23 mouse cellular contexts compared by ENCODE assay signal in genomic region chr11:98260706-98261479, GRCm38 (mm10). TPM values are rescaled to one million over a fixed set of nuclear protein-coding genes. Genes with fewer than 3 reads are reported as not detected.
DNase-seq lines count a peak whose midpoint lies in the region; ATAC-seq and TF ChIP-seq lines count a peak whose summit lies in the region.
"Had no signal": no experiment of that assay in that cellular context is flagged by ENCODE, and none has a peak within 500 bp of the region (broad histone marks: within the 10 kb centered on the region; RNA-seq: fewer than 3 reads in every experiment).

No protein-coding gene starts in this region.

- H3K27me3 ChIP-seq in forebrain, embryonic 14.5 days (replicated peaks; ENCODE audit: control insufficient read depth, insufficient read depth, low read length) = no peaks in the 10 kb centered on the region
- no peaks in the 10 kb centered on the region for H3K27me3 ChIP-seq in forebrain, embryonic 12.5 days
- no peaks in the 10 kb centered on the region for H3K27me3 ChIP-seq in hindbrain, embryonic 12.5 days
- no peaks in the 10 kb centered on the region for H3K27me3 ChIP-seq in hindbrain, embryonic 10.5 days (ENCODE audit: insufficient read depth, poor library complexity, severe bottlenecking)
- H3K27me3 ChIP-seq in limb, embryonic 12.5 days = no peaks in the 10 kb centered on the region
- no peaks in the 10 kb centered on the region for H3K27me3 ChIP-seq in limb, embryonic 10.5 days (ENCODE audit: low read depth, poor library complexity, severe bottlenecking)
- H3K27me3 ChIP-seq: intestine, embryonic 15.5 days; liver, embryonic 15.5 days; lung, embryonic 15.5 days; megakaryocyte, embryonic 14.5 days; stomach, embryonic 15.5 days had no signal

- H3K9me3 ChIP-seq in forebrain, embryonic 14.5 days (replicated peaks; ENCODE audit: control insufficient read depth, low read length) = no peaks in the 10 kb centered on the region
- no peaks in the 10 kb centered on the region for H3K9me3 ChIP-seq in forebrain, embryonic 12.5 days
- H3K9me3 ChIP-seq in hindbrain, embryonic 12.5 days (replicated peaks) = no peaks in the 10 kb centered on the region
- no peaks in the 10 kb centered on the region for H3K9me3 ChIP-seq in hindbrain, embryonic 10.5 days
- no peaks in the 10 kb centered on the region for H3K9me3 ChIP-seq in limb, embryonic 12.5 days
- H3K9me3 ChIP-seq in limb, embryonic 10.5 days (replicated peaks) = no peaks in the 10 kb centered on the region
- H3K9me3 ChIP-seq: embryonic facial prominence, embryonic 10.5 days; intestine, embryonic 15.5 days; liver, embryonic 15.5 days; lung, embryonic 15.5 days; megakaryocyte, embryonic 14.5 days; stomach, embryonic 15.5 days had no signal

- no peak for TF ChIP-seq POLR2A in brain, embryonic 14.5 days (IDR thresholded peaks at IDR 0.05; ENCODE audit: borderline replicate concordance, extremely low read depth, insufficient read depth, insufficient read length, poor library complexity, severe bottlenecking)

- no peak overlapping the region for H3K4me2 ChIP-seq in forebrain, embryonic 14.5 days (ENCODE audit: low read length)
- H3K4me2 ChIP-seq in forebrain, embryonic 12.5 days = no peak overlapping the region
- no peak overlapping the region for H3K4me2 ChIP-seq in hindbrain, embryonic 12.5 days (replicated peaks)
- H3K4me2 ChIP-seq in limb, embryonic 12.5 days = no peak overlapping the region
- H3K4me2 ChIP-seq: heart, embryonic 11.5 days; intestine, embryonic 15.5 days; liver, embryonic 15.5 days; lung, embryonic 15.5 days; stomach, embryonic 15.5 days had no signal

- WGBS in forebrain, embryonic 14.5 days = 39% methylated on average over 8 of the region's 8 CpGs
- 71% methylated on average over 8 of the region's 8 CpGs for WGBS in forebrain, embryonic 12.5 days
- WGBS in hindbrain, embryonic 12.5 days = 68% methylated on average over 8 of the region's 8 CpGs
- 80% methylated on average over 8 of the region's 8 CpGs for WGBS in hindbrain, embryonic 10.5 days
- 58% methylated on average over 8 of the region's 8 CpGs for WGBS in limb, embryonic 12.5 days
- WGBS in limb, embryonic 10.5 days = 81% methylated on average over 8 of the region's 8 CpGs

- H3K27ac ChIP-seq in forebrain, embryonic 14.5 days (ENCODE audit: low read depth, low read length) = peak overlapping the region; percentile 36; the same call in 1 of the 2 replicates
- no peak overlapping the region for H3K27ac ChIP-seq in forebrain, embryonic 12.5 days
- peak overlapping the region; percentile 25; the same call in 1 of the 2 replicates for H3K27ac ChIP-seq in hindbrain, embryonic 12.5 days
- H3K27ac ChIP-seq in hindbrain, embryonic 10.5 days = no peak overlapping the region
- peak overlapping the region; percentile 43 for H3K27ac ChIP-seq in limb, embryonic 12.5 days
- H3K27ac ChIP-seq in limb, embryonic 10.5 days = no peak overlapping the region
- H3K27ac ChIP-seq: embryonic facial prominence, embryonic 10.5 days; intestine, embryonic 15.5 days; liver, embryonic 15.5 days; lung, embryonic 15.5 days; stomach, embryonic 15.5 days had no signal

- H3K36me3 ChIP-seq in forebrain, embryonic 14.5 days (ENCODE audit: control insufficient read depth, insufficient read depth, low read length) = peaks cover 12% of the 10 kb centered on the region; the same call in 1 of the 2 replicates
- H3K36me3 ChIP-seq in forebrain, embryonic 12.5 days (replicated peaks) = peaks cover 4% of the 10 kb centered on the region; the same call in 1 of the 2 replicates
- peaks cover 19% of the 10 kb centered on the region for H3K36me3 ChIP-seq in hindbrain, embryonic 12.5 days
- H3K36me3 ChIP-seq in hindbrain, embryonic 10.5 days = peaks cover 24% of the 10 kb centered on the region
- H3K36me3 ChIP-seq in limb, embryonic 12.5 days = peaks cover 30% of the 10 kb centered on the region
- peaks cover 23% of the 10 kb centered on the region for H3K36me3 ChIP-seq in limb, embryonic 10.5 days

- H3K9ac ChIP-seq in forebrain, embryonic 14.5 days (ENCODE audit: low read length) = peak overlapping the region; percentile 40
- no peak overlapping the region for H3K9ac ChIP-seq in forebrain, embryonic 12.5 days
- H3K9ac ChIP-seq in hindbrain, embryonic 12.5 days = no peak overlapping the region
- no peak overlapping the region for H3K9ac ChIP-seq in limb, embryonic 12.5 days (replicated peaks)
- H3K9ac ChIP-seq: intestine, embryonic 15.5 days; liver, embryonic 15.5 days; lung, embryonic 15.5 days; stomach, embryonic 15.5 days had no signal

- H3K4me3 ChIP-seq in forebrain, embryonic 14.5 days (ENCODE audit: low read depth, low read length) = no peak overlapping the region
- no peak overlapping the region for H3K4me3 ChIP-seq in forebrain, embryonic 12.5 days (replicated peaks)
- H3K4me3 ChIP-seq in hindbrain, embryonic 12.5 days = no peak overlapping the region
- H3K4me3 ChIP-seq in hindbrain, embryonic 10.5 days = no peak overlapping the region
- no peak overlapping the region for H3K4me3 ChIP-seq in limb, embryonic 12.5 days (replicated peaks)
- H3K4me3 ChIP-seq in limb, embryonic 10.5 days = no peak overlapping the region
- H3K4me3 ChIP-seq: embryonic facial prominence, embryonic 10.5 days; intestine, embryonic 15.5 days; liver, embryonic 15.5 days; lung, embryonic 15.5 days; megakaryocyte, embryonic 14.5 days; stomach, embryonic 15.5 days had no signal

- no peak for TF ChIP-seq CTCF in brain, embryonic 14.5 days (IDR thresholded peaks at IDR 0.05; ENCODE audit: borderline replicate concordance, extremely low read depth, insufficient read depth, insufficient read length)

- peaks cover 10% of the 10 kb centered on the region for H3K4me1 ChIP-seq in forebrain, embryonic 14.5 days (ENCODE audit: control insufficient read depth, insufficient read depth, low read length)
- no peaks in the 10 kb centered on the region; the same call in 1 of the 2 replicates for H3K4me1 ChIP-seq in forebrain, embryonic 12.5 days
- 0 out of 2 replicates have a peak, but pooled peaks cover 4% of the 10 kb centered on the region for H3K4me1 ChIP-seq in hindbrain, embryonic 12.5 days
- H3K4me1 ChIP-seq in hindbrain, embryonic 10.5 days (replicated peaks) = no peaks in the 10 kb centered on the region
- H3K4me1 ChIP-seq in limb, embryonic 12.5 days (replicated peaks) = no peaks in the 10 kb centered on the region
- H3K4me1 ChIP-seq in limb, embryonic 10.5 days = no peaks in the 10 kb centered on the region
- H3K4me1 ChIP-seq: embryonic facial prominence, embryonic 10.5 days; intestine, embryonic 15.5 days; liver, embryonic 15.5 days; lung, embryonic 15.5 days; stomach, embryonic 15.5 days had no signal

- no peak for ATAC-seq in forebrain, embryonic 14.5 days
- ATAC-seq in forebrain, embryonic 12.5 days (ENCODE audit: low FRiP score) = no peak
- ATAC-seq in hindbrain, embryonic 12.5 days (ENCODE audit: low FRiP score) = no peak
- ATAC-seq in limb, embryonic 12.5 days (ENCODE audit: insufficient number of reproducible peaks, insufficient read depth, low FRiP score, low TSS enrichment, low read depth) = no peak
- ATAC-seq: intestine, embryonic 15.5 days had no signal

- DNase-seq in forebrain, embryonic 14.5 days (ENCODE audit: low spot score) = peak; percentile 41
- no peak for DNase-seq in hindbrain, embryonic 10.5 days (ENCODE audit: low spot score)
- no peak for DNase-seq in limb, embryonic 10.5 days (ENCODE audit: low spot score)
- peak; percentile 64 for DNase-seq in brain, embryonic 14.5 days (ENCODE audit: low read depth)
- DNase-seq in spleen, postnatal 36 days (ENCODE audit: low spot score in 2 of 2) = no peak
- DNase-seq: adrenal gland, postnatal 10 days; cerebellum, adult 9-10 months; kidney, adult 8-10 months; kidney, postnatal 10 days; liver; lung, postnatal 36 days; thymus, adult 18-20 months; thymus, postnatal 4 days had no signal

RNA-seq across cellular contexts. Expression of gene Cdk12, which starts 58.0 kb away (rescaled TPM):
- polyA plus RNA-seq in forebrain, embryonic 14.5 days (2014; fragmentation: Nextera tagmentation; extraction: Ambion mirVana) = 10.0 and 10.2 TPM in 2 replicates
- 17.9 and 20.0 TPM in 2 replicates for polyA plus RNA-seq in forebrain, embryonic 12.5 days (2016; fragmentation: Nextera tagmentation; extraction: Ambion mirVana)
- polyA plus RNA-seq in hindbrain, embryonic 12.5 days (2016; fragmentation: Nextera tagmentation; extraction: Ambion mirVana) = 14.6 and 15.1 TPM in 2 replicates
- 10.2 and 12.6 TPM in 2 replicates for polyA plus RNA-seq in hindbrain, embryonic 10.5 days (2016; fragmentation: Nextera tagmentation; extraction: Ambion mirVana)
- polyA plus RNA-seq in limb, embryonic 12.5 days (2016; fragmentation: Nextera tagmentation; extraction: Ambion mirVana) = 15.1 and 17.0 TPM in 2 replicates
- 12.2 and 14.6 TPM in 2 replicates for polyA plus RNA-seq in limb, embryonic 10.5 days (2016; fragmentation: Nextera tagmentation; extraction: Ambion mirVana)
- polyA plus RNA-seq in brain, embryonic 14.5 days (2012; rRNA removed) = 21.7 and 26.2 TPM in 2 replicates

Comparison
In these comparisons a context has a peak if more than half of its experiments do, and no peak if none do; other contexts are left out.
1. H3K27ac ChIP-seq: peak in forebrain, embryonic 14.5 days (single experiment), hindbrain, embryonic 12.5 days (single experiment) and limb, embryonic 12.5 days (single experiment); none in forebrain, embryonic 12.5 days (single experiment), hindbrain, embryonic 10.5 days (single experiment) and limb, embryonic 10.5 days (single experiment).
2. DNase-seq: peak in forebrain, embryonic 14.5 days (single experiment) and brain, embryonic 14.5 days (single experiment); none in hindbrain, embryonic 10.5 days (single experiment), limb, embryonic 10.5 days (single experiment) and spleen, postnatal 36 days (0 of 2).